Mouse (Mus musculus): ENCODE measurements around the gene Spata2l. TPM values are rescaled to one million over a fixed set of nuclear protein-coding genes. Genes with fewer than 3 reads are reported as not detected.
"Not testable (repeated sequence)": the region's sequence is repeated elsewhere in the genome, so short reads cannot be mapped to it uniquely, and the experiment has no call there.

The Spata2l gene
- polyA plus RNA-seq, 1 experiment from 2014 or later, result 12.8 TPM

GRCm38 (mm10) chr8:123224278-123225266 is 11.5 kb downstream of the Spata2l start, which contains the start of gene Cdk10:
Gene Cdk10, plus strand, starts transcription at chr8:123224842.
- peak within 1 kb of the TSS; percentile 90 for H3K27ac ChIP-seq (replicated peaks)
- H3K9ac ChIP-seq (replicated peaks), result peak within 1 kb of the TSS; percentile 90
- H3K4me1 ChIP-seq, result peaks cover 19% of the 10 kb centered on the region
- no peaks in the 10 kb centered on the region for H3K9me3 ChIP-seq (replicated peaks)
- H3K27me3 ChIP-seq (replicated peaks), result no peaks in the 10 kb centered on the region
- H3K4me2 ChIP-seq, result peak within 1 kb of the TSS; percentile 92
- H3K36me3 ChIP-seq, result peaks cover 24% of the 10 kb centered on the region
- ATAC-seq (ENCODE audit: low FRiP score), result peak; percentile 90
- WGBS, result 3% methylated on average over 59 of the region's 59 CpGs
- peak within 1 kb of the TSS; percentile 82 for H3K4me3 ChIP-seq (replicated peaks)

- 81% methylated on average over 1 of the region's 1 CpGs for WGBS
- H3K4me1 ChIP-seq, result peaks cover 16% of the 10 kb centered on the region
These were observed 15.1 kb downstream of the Spata2l start for GRCm38 (mm10) chr8:123220917-123221316.

GRCm38 (mm10) chr8:123215430-123215829 is 20.6 kb downstream of the Spata2l start:
- ATAC-seq (ENCODE audit: low FRiP score), result no peak

More at GRCm38 (mm10) chr8:123220917-123221316, 15.1 kb downstream of the Spata2l start:
- no peak overlapping the region for H3K27ac ChIP-seq (replicated peaks)
- H3K4me2 ChIP-seq, result no peak overlapping the region
- H3K9ac ChIP-seq (replicated peaks), result no peak overlapping the region
- no peaks in the 10 kb centered on the region for H3K27me3 ChIP-seq (replicated peaks)
- ATAC-seq (ENCODE audit: low FRiP score), result no peak
- no peak overlapping the region for H3K4me3 ChIP-seq (replicated peaks)
- H3K36me3 ChIP-seq, result no peaks in the 10 kb centered on the region
- H3K9me3 ChIP-seq (replicated peaks), result no peaks in the 10 kb centered on the region

DNA sequence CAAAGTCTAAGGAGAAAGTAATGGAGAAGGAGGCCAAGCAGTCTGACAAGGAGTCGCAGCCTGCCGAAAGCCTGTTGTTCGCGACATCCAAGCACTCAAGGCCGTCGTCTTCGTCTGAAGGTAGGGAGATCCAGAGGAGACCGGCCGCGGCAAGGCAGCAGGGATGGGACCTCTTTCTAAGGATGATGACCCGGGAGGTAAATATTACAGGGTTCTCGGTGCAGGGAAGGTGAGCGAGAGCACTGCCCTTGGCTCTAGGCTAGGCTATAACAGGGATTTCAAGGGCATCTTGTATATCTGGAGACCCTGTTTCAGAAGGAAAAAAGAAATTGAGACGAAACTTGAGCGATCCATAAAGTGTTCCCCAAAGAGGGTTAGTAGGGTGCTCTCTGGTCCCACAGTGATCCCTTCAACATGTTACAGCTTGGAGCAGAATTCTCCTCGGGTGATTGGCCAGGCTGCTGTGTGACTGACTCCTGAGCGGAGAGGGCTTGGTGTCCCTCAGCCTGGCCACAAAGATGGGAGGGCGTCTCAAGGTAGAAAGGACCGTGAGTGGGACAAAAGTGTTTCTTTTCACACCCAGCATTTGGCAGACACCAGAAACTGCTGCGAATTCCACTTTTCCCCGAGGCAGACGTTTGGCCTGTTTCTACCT is 22.8 kb downstream of the Spata2l start:
- H3K9me3 ChIP-seq (replicated peaks), result no peaks in the 10 kb centered on the region
- peak; percentile 16 for ATAC-seq (ENCODE audit: low FRiP score)
- peak overlapping the region; percentile 99 for H3K9ac ChIP-seq (replicated peaks)
- peak overlapping the region; percentile 91 for H3K4me2 ChIP-seq
- H3K4me3 ChIP-seq (replicated peaks), result peak overlapping the region; percentile 94
- H3K36me3 ChIP-seq, result peaks cover 18% of the 10 kb centered on the region
- WGBS, result 20% methylated on average over 22 of the region's 22 CpGs
- H3K4me1 ChIP-seq, result peaks cover 30% of the 10 kb centered on the region
- H3K27ac ChIP-seq (replicated peaks), result peak overlapping the region; percentile 66
- H3K27me3 ChIP-seq (replicated peaks), result no peaks in the 10 kb centered on the region

More at GRCm38 (mm10) chr8:123215430-123215829, 20.6 kb downstream of the Spata2l start:
- H3K4me2 ChIP-seq, result no peak overlapping the region
- H3K9ac ChIP-seq (replicated peaks), result no peak overlapping the region
- no peaks in the 10 kb centered on the region for H3K36me3 ChIP-seq
- peaks cover 30% of the 10 kb centered on the region for H3K4me1 ChIP-seq
- H3K9me3 ChIP-seq (replicated peaks), result no peaks in the 10 kb centered on the region
- 86% methylated on average over 3 of the region's 3 CpGs for WGBS
- no peak overlapping the region for H3K4me3 ChIP-seq (replicated peaks)
- no peak overlapping the region for H3K27ac ChIP-seq (replicated peaks)
- H3K27me3 ChIP-seq (replicated peaks), result no peaks in the 10 kb centered on the region

GRCm38 (mm10) chr8:123212321-123213117 is 23.5 kb downstream of the Spata2l start, which contains the start of the genes Chmp1a and Spata33:
Gene Chmp1a, minus strand, starts transcription at chr8:123212763.
Gene Spata33, plus strand, starts transcription at chr8:123212832.
- Histone ChIP-seq H3K4me3 (replicated peaks) (peak within 1 kb of the TSS; percentile 94), H3K9me3 (replicated peaks) (no peaks in the 10 kb centered on the region), H3K27ac (replicated peaks) (peak within 1 kb of the TSS; percentile 66), H3K36me3 (peaks cover 25% of the 10 kb centered on the region), H3K9ac (replicated peaks) (peak within 1 kb of the TSS; percentile 99), H3K4me1 (peaks cover 30% of the 10 kb centered on the region), H3K27me3 (replicated peaks) (no peaks in the 10 kb centered on the region), H3K4me2 (peak within 1 kb of the TSS; percentile 91)
- peak; percentile 95 for ATAC-seq (ENCODE audit: low FRiP score)
- under 1% methylated on average over 69 of the region's 76 CpGs for WGBS

DNA sequence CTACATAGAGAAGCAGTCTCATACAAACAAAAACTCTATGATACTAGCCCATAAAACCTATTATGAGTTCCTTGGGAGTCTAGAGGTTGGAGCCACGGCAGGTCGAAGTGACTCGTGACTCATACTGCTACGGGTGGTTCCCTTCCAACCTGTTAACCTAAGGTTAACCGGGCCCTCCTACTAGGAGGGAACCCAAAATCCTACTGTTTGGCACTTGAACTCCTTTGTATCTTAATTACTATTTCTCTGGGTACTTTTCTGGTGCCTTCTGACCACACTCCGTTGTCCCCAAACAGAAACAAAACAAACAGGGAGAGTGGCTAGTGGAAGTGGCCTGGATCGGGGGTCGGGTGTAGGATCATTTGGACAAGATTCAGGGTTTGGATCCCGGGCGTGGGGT is 24.2 kb downstream of the Spata2l start:
- Histone ChIP-seq H3K27me3 (replicated peaks) (no peaks in the 10 kb centered on the region), H3K4me1 (peaks cover 30% of the 10 kb centered on the region), H3K36me3 (peaks cover 31% of the 10 kb centered on the region), H3K27ac (replicated peaks) (no peak overlapping the region), H3K9ac (replicated peaks) (peak overlapping the region; percentile 99), H3K9me3 (replicated peaks) (no peaks in the 10 kb centered on the region), H3K4me2 (peak overlapping the region; percentile 91), H3K4me3 (replicated peaks) (peak overlapping the region; percentile 94)
- ATAC-seq (ENCODE audit: low FRiP score), result no peak
- 50% methylated on average over 10 of the region's 10 CpGs for WGBS

- Histone ChIP-seq H3K9ac (replicated peaks) (no peak overlapping the region), H3K9me3 (replicated peaks) (no peaks in the 10 kb centered on the region), H3K27me3 (replicated peaks) (no peaks in the 10 kb centered on the region), H3K36me3 (peaks cover 36% of the 10 kb centered on the region), H3K4me3 (replicated peaks) (no peak overlapping the region), H3K4me2 (no peak overlapping the region), H3K27ac (replicated peaks) (no peak overlapping the region), H3K4me1 (peaks cover 3% of the 10 kb centered on the region)
- WGBS, result 84% methylated on average over 3 of the region's 3 CpGs
- no peak for ATAC-seq (ENCODE audit: low FRiP score)
These were observed 32.5 kb downstream of the Spata2l start for GRCm38 (mm10) chr8:123203571-123203970.

DNA sequence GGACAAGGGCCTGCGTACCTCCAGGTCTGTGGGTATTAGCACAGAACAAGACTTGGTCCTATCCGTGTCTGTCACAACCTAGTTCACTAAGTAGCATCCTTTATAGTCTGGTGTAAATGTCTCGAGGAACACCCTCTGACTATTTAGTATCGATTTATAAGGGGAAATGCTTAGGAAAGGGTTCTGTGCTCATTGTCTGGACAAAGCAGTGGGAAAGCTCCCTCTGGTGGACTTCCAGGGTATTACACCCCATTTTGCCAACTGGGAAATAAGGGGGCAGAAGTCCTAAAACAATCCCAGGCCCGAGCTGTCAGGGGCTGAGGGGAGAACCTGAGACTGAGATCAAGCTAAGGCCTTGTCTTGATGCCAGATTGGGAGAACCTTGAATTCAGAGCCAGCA is 33.7 kb downstream of the Spata2l start:
- ATAC-seq (ENCODE audit: low FRiP score), result no peak
- Histone ChIP-seq H3K9ac (replicated peaks) (0 out of 2 replicates have a peak overlapping the region, but pooled peaks have one; percentile 26), H3K27me3 (replicated peaks) (no peaks in the 10 kb centered on the region), H3K4me2 (no peak overlapping the region), H3K27ac (replicated peaks) (0 out of 2 replicates have a peak overlapping the region, but pooled peaks have one; percentile 28), H3K4me1 (peaks cover 3% of the 10 kb centered on the region), H3K9me3 (replicated peaks) (no peaks in the 10 kb centered on the region), H3K36me3 (peaks cover 24% of the 10 kb centered on the region), H3K4me3 (replicated peaks) (no peak overlapping the region)
- 20% methylated on average over 5 of the region's 5 CpGs for WGBS

GRCm38 (mm10) chr8:123199864-123200263 is 36.2 kb downstream of the Spata2l start:
- Histone ChIP-seq H3K36me3 (0 out of 2 replicates have a peak, but pooled peaks cover 6% of the 10 kb centered on the region), H3K27me3 (replicated peaks) (no peaks in the 10 kb centered on the region), H3K27ac (replicated peaks) (no peak overlapping the region), H3K4me2 (no peak overlapping the region), H3K9me3 (replicated peaks) (no peaks in the 10 kb centered on the region), H3K4me1 (peaks cover 3% of the 10 kb centered on the region), H3K9ac (replicated peaks) (no peak overlapping the region), H3K4me3 (replicated peaks) (no peak overlapping the region)
- 72% methylated on average over 14 of the region's 14 CpGs for WGBS
- ATAC-seq (ENCODE audit: low FRiP score), result no peak

DNA sequence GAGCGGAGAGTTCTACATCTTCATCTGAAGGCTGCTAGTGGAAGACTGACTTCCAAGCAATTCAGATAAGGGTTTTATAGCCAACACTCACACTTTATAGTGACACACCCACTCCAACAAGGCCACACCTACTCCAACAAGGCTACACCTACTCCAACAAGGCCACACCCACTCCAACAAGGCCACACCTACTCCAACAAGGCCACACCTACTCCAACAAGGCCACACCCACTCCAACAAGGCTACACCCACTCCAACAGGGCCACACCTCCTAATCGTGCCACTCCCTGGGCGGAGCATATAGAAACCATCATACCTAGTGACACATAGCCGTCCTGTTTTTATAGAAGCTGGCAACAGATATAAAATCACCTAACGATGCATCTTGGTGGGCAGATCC is 39.0 kb downstream of the Spata2l start:
- WGBS, result 76% methylated on average over 5 of the region's 5 CpGs
- not testable (repeated sequence) for H3K9ac ChIP-seq (replicated peaks); H3K27me3 ChIP-seq (replicated peaks); ATAC-seq (ENCODE audit: low FRiP score); H3K4me1 ChIP-seq; H3K27ac ChIP-seq (replicated peaks); H3K4me2 ChIP-seq; H3K4me3 ChIP-seq (replicated peaks); H3K36me3 ChIP-seq; H3K9me3 ChIP-seq (replicated peaks)

DNA sequence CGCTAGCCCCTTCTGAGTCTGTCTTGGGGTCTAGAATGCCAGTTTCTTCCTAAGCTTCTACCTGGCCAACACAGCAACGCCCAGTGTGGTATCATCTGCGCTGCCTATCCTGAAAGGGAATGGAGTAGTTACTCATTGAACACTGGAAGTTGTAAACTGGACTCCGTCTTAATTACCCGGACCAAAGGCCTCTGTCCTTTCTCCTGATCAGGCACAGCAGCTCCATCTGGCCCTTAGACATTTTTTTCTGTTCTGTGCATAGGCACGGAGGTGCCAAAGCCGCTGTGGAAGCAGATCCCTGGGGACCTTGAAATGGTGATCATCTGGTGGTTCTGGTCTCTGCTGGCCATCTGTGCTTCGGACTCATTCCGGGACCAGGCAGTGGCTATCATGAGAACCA is 42.3 kb downstream of the Spata2l start:
- H3K36me3 ChIP-seq, result no peaks in the 10 kb centered on the region
- H3K4me3 ChIP-seq (replicated peaks), result no peak overlapping the region
- H3K4me2 ChIP-seq, result no peak overlapping the region
- H3K9me3 ChIP-seq (replicated peaks), result no peaks in the 10 kb centered on the region
- H3K27me3 ChIP-seq (replicated peaks), result no peaks in the 10 kb centered on the region
- WGBS, result 75% methylated on average over 9 of the region's 9 CpGs
- H3K4me1 ChIP-seq, result peaks cover 7% of the 10 kb centered on the region; the same call in 1 of the 2 replicates
- no peak for ATAC-seq (ENCODE audit: low FRiP score)
- no peak overlapping the region for H3K27ac ChIP-seq (replicated peaks)
- no peak overlapping the region for H3K9ac ChIP-seq (replicated peaks)

All from neural tube, embryonic 15.5 days (tissue).